Mouse (Mus musculus): ENCODE results near the gene Lrrc4. TPM values are rescaled to one million over a fixed set of nuclear protein-coding genes. Genes with fewer than 3 reads are reported as not detected.

Lrrc4 gene
- polyA plus RNA-seq, 1 experiment: 0.83 TPM

DNA sequence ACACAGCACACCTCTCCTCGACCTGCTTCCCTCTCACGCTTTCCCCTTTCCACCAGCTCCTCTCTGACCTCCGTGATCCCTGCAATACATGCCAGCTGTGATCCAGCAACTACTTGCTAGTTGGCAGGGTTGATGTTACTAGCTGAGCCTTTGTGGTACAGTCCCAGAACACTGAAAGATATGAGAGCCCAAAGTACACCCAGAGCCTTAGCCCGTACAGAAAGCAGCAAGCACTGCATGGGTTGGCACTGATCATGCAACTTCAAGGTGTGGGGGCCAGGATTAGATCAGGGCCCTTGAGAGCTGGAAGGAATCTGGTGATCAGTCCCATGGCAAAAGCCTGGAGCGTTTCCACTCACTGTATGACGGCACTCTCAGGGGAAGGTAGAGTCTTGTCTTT, 16.1 kb upstream of the Lrrc4 start:
- H3K4me1 ChIP-seq (ENCODE audit: control insufficient read depth, insufficient read depth, insufficient read length, low read length): peaks cover 9% of the 10 kb centered on the region
- H3K27ac ChIP-seq (replicated peaks; ENCODE audit: low read depth, low read length): no peak overlapping the region
- H3K4me3 ChIP-seq (ENCODE audit: insufficient read depth, low read depth, low read length): no peak overlapping the region

DNA sequence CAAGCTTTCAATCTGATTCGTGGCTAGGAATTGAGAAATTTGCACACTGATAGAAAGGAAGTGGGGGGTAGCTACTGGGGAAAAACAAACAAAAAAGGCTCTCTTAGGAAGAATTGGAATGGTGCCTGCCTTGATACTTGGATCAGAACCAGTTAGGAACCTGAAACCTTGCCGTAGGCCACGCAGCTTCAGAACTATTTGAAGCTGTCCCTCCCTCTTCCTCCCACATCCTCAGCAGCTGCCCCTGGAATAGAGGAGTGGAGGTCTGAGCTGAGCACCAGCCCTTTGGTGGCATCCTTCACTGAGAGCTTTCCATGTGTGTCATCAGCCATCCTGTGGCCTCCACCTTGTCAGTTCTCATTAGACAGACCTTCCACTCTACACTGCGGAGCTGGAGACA, 14.1 kb upstream of the Lrrc4 start:
- Histone ChIP-seq H3K27ac (replicated peaks; ENCODE audit: low read depth, low read length) (no peak overlapping the region), H3K4me3 (ENCODE audit: insufficient read depth, low read depth, low read length) (no peak overlapping the region), H3K4me1 (ENCODE audit: control insufficient read depth, insufficient read depth, insufficient read length, low read length) (peaks cover 7% of the 10 kb centered on the region)

DNA sequence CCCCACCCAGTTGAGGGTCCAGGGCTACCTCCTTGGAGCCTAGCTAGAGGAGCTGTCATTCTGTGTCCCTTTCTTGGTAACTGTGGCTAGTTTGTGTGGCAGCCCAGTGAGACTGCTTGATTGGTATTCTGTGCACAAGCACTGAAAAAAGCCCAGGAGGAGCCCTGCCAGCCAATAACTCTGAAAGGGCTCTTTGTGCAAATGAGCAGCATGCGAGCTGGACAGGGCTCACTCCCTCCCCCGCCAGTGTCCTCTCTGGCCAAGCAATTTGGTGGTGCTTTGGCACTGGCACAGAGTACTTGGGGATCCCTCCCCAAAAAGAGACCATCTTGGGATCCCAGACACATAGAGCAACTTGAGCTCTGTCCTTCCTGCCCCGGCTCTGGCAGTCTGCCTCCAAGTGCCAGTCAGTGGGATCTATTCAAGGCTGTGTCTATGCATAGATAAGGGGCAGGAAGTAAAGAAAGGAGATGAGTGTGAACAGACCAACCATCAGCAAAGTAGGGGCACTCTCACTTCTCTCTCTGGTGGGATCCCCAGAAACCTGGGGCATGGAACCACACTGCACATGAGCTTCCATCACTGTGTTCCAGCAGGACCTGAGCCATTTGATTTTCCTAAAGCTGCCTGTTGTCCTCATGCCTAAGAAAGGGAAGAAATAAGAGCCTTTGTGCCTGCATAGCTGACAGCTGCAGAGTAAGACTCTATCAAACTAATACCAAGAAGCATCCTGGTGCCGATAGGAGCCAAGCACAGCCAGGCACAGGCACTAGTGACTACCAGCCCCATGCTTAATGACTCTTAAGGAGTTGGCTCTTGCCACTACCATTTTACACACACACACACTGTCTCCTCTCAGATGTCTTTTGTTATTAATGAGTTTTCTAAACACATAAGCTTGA, 11.1 kb upstream of the Lrrc4 start:
- Histone ChIP-seq H3K4me1 (ENCODE audit: control insufficient read depth, insufficient read depth, insufficient read length, low read length) (peaks cover 2% of the 10 kb centered on the region; the same call in 1 of the 2 replicates), H3K27ac (replicated peaks; ENCODE audit: low read depth, low read length) (no peak overlapping the region), H3K4me3 (ENCODE audit: insufficient read depth, low read depth, low read length) (no peak overlapping the region)

DNA sequence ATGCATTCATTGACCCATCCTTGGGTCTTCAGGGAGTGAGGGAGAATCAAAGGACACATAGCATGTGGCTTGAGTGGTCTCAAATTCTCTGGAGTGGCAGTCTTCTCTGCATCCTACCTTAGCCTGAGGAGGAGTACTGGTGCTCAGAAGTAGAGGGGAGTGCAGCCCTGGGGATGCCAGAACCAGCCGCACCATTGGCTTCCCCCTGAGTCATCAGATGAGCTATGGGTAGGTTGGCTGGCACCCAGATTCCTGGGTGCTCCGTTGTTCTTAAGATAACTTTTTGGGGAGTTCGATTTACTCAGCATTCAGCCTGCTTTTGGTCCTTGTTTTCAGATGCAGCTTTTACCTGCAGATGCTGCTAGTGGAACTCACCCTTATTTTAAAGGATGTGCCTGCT, 10.0 kb upstream of the Lrrc4 start:
- no peak overlapping the region for H3K4me3 ChIP-seq (ENCODE audit: insufficient read depth, low read depth, low read length)
- H3K27ac ChIP-seq (replicated peaks; ENCODE audit: low read depth, low read length): no peak overlapping the region
- H3K4me1 ChIP-seq (ENCODE audit: control insufficient read depth, insufficient read depth, insufficient read length, low read length): no peaks in the 10 kb centered on the region

DNA sequence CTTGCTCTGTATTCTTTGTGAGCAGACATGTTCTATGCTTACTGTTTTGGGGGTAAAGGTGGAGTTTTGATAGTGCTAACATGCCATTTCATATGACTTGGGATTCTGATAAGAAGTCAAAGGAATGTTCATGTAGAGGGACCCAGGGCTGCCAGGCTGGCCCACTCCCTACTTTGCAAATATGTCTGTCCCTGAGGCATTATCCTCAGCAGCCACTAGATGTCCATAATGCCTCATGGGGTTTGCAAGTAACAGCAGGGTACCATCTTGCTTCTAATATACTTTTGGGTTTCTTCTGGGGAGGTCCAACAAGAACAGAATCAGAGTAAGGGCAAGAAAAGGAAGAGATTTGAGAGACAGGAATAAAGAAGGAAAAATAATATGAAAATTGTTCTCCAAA, 5.1 kb upstream of the Lrrc4 start:
- Histone ChIP-seq H3K27ac (replicated peaks; ENCODE audit: low read depth, low read length) (no peak overlapping the region), H3K4me3 (ENCODE audit: insufficient read depth, low read depth, low read length) (no peak overlapping the region), H3K4me1 (ENCODE audit: control insufficient read depth, insufficient read depth, insufficient read length, low read length) (no peaks in the 10 kb centered on the region)

- Histone ChIP-seq H3K4me3 (ENCODE audit: insufficient read depth, low read depth, low read length) (no peak overlapping the region), H3K4me1 (ENCODE audit: control insufficient read depth, insufficient read depth, insufficient read length, low read length) (no peaks in the 10 kb centered on the region), H3K27ac (replicated peaks; ENCODE audit: low read depth, low read length) (no peak overlapping the region)
Observed at GRCm38 (mm10) chr6:28834046-28834445, 2.5 kb upstream of the Lrrc4 start.

DNA sequence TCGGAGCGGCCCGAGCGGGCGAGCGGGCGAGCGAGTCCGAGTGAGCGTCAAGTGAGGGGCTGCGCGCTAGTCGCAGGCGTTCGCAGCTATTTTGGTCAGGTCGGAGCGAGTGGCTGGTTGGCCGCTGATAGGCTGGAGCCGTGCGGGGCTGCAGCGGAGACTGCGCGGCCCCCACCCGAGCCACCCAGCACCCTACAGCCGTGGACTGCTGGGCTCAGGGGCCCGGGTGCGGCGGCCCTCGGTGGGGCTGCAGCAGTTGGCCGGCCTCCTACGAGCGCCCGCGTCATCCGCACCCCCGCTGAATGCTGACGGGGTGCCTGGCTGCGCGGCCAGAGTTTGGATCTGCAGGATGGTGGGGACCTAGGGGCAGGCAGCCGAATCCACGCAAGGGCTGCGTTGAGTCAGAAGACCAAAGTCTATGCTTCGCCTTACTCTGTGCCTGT, 1.9 kb upstream of the Lrrc4 start:
- Histone ChIP-seq H3K4me1 (ENCODE audit: control insufficient read depth, insufficient read depth, insufficient read length, low read length) (no peaks in the 10 kb centered on the region), H3K27ac (replicated peaks; ENCODE audit: low read depth, low read length) (no peak overlapping the region), H3K4me3 (ENCODE audit: insufficient read depth, low read depth, low read length) (peak overlapping the region; percentile 74)

DNA sequence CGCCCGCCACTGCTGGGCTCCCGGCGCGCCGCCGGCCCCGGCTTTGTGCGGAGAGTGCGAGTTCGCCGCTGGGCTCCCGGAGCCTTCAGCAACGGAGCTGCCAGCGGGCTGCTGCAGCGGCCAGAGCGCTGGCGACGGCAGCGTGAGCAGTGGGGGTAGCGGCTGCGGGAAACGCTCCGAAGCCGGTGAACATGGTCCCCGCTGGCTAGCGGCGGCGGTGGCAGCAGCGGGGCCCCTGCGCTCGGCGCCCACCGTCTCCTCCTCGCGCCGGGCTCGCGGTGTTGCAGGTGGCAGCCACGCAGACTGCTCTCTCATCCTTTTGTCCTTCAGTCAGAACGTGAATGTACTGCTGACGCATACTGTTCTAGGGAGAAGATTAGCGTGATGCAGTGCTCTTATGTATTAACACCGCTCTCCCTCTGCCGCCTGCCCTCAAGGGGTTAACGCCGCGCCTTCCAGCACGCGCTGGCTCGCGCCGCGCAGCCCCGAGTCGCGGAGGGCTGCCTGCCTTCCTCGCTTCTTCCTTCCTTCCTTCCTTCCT, 1.3 kb upstream of the Lrrc4 start:
- peak overlapping the region; percentile 74 for H3K4me3 ChIP-seq (ENCODE audit: insufficient read depth, low read depth, low read length)
- no peak overlapping the region for H3K27ac ChIP-seq (replicated peaks; ENCODE audit: low read depth, low read length)
- no peaks in the 10 kb centered on the region for H3K4me1 ChIP-seq (ENCODE audit: control insufficient read depth, insufficient read depth, insufficient read length, low read length)

- H3K27ac ChIP-seq (replicated peaks; ENCODE audit: low read depth, low read length): no peak overlapping the region
- no peaks in the 10 kb centered on the region for H3K4me1 ChIP-seq (ENCODE audit: control insufficient read depth, insufficient read depth, insufficient read length, low read length)
Observed at GRCm38 (mm10) chr6:28831854-28832750, 555 bp upstream of the Lrrc4 start.

DNA sequence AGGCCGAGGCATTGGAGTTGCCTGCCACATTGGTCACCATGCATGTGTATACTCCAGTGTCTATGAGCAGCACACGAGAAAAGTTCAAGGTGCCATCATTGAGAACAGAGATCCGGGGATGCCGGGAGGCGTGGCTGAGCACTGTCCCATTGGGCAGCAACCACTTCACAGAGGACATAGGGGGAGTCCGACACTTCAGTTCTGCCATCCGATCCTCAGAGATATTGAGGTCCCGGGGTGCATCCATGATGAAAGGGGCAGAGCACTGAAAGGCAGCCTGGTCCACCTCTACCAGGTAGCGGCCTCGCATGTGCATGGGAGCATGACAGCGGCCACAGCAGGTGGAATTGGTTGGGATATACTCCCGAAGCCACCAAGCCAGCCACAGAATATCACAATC, 1.2 kb downstream of the Lrrc4 start:
- Histone ChIP-seq H3K4me1 (ENCODE audit: control insufficient read depth, insufficient read depth, insufficient read length, low read length) (no peaks in the 10 kb centered on the region), H3K27ac (replicated peaks; ENCODE audit: low read depth, low read length) (no peak overlapping the region), H3K4me3 (ENCODE audit: insufficient read depth, low read depth, low read length) (no peak overlapping the region)

More at GRCm38 (mm10) chr6:28831854-28832750, 555 bp upstream of the Lrrc4 start:
- H3K4me3 ChIP-seq (ENCODE audit: insufficient read depth, low read depth, low read length): peak overlapping the region; percentile 74

- Histone ChIP-seq H3K27ac (replicated peaks; ENCODE audit: low read depth, low read length) (no peak overlapping the region), H3K4me1 (ENCODE audit: control insufficient read depth, insufficient read depth, insufficient read length, low read length) (no peaks in the 10 kb centered on the region), H3K4me3 (ENCODE audit: insufficient read depth, low read depth, low read length) (no peak overlapping the region)
Observed at GRCm38 (mm10) chr6:28828593-28828992, 3.0 kb downstream of the Lrrc4 start.

DNA sequence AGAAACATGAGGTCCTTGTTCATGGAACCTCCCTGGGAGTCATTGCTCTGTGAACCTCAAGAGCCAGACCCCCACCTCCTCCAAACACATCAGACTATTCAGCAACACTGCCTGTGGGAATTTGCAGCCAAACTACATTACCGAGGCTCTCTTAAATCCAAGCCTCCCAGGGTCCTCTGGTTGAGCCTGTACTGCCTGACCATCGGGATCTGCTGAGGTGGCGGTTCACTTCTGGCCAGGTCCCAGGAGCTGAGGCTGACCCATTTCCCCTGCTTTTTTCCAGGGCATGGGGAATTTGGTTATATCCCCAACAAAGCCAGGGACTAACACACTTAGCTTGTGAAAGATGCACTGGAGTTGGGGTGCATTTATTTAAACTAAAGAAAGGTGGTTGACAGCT, 4.0 kb downstream of the Lrrc4 start:
- H3K4me3 ChIP-seq (ENCODE audit: insufficient read depth, low read depth, low read length): no peak overlapping the region
- no peak overlapping the region for H3K27ac ChIP-seq (replicated peaks; ENCODE audit: low read depth, low read length)
- no peaks in the 10 kb centered on the region; the same call in 1 of the 2 replicates for H3K4me1 ChIP-seq (ENCODE audit: control insufficient read depth, insufficient read depth, insufficient read length, low read length)

DNA sequence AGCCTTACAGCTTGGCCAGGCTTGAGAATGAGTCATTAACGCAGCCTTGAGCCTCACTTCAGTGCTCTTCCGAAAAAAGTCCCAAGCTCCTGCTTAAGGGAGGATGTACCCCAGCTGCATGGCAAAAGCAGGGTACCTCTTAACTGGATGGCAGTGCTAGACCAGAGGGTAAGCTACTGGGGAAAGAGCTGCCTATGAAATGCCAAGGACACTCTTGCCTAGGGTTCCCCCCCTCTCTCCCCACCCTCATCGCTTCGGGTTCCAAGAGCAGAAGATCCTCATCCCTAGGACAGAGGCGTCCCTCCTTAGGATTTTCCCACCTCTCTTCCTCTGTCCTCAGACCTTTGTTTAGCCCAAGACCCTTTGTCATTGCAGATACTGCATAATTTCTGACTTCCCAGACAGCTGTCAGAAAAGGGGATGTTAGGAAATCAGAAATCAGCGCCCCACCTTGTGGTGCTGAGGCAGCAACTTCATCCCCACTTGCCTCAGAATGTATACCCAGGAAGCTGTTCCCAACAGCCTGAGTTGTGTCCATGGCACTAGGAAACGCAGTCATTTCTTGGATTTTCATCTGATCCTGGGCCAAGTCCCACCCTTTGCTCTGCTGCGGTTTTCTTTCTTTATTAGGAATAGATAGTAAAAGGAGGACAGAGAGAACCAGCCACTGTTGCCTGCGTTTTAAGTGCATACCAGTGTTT, 4.7 kb downstream of the Lrrc4 start:
- no peak overlapping the region for H3K27ac ChIP-seq (replicated peaks; ENCODE audit: low read depth, low read length)
- no peaks in the 10 kb centered on the region; the same call in 1 of the 2 replicates for H3K4me1 ChIP-seq (ENCODE audit: control insufficient read depth, insufficient read depth, insufficient read length, low read length)
- no peak overlapping the region for H3K4me3 ChIP-seq (ENCODE audit: insufficient read depth, low read depth, low read length)

GRCm38 (mm10) chr6:28825894-28826293, 5.7 kb downstream of the Lrrc4 start:
- no peak overlapping the region for H3K4me3 ChIP-seq (ENCODE audit: insufficient read depth, low read depth, low read length)
- no peaks in the 10 kb centered on the region; the same call in 1 of the 2 replicates for H3K4me1 ChIP-seq (ENCODE audit: control insufficient read depth, insufficient read depth, insufficient read length, low read length)
- H3K27ac ChIP-seq (replicated peaks; ENCODE audit: low read depth, low read length): no peak overlapping the region

Data from brown adipose tissue, adult 24 weeks (tissue).